Mouse (Mus musculus) adrenal gland, postnatal 14 days (tissue): ENCODE results near the gene Nol8. TPM values are rescaled to one million over a fixed set of nuclear protein-coding genes. Genes with fewer than 3 reads are reported as not detected.

ENCODE experiments used
- DNase-seq: peaks from one replicate; pipeline ENCODE4 v3.0.0; 2021; ENCODE audit warnings: mixed read lengths
- total RNA-seq: library from RNA; stranded (reverse); gene quantifications from 2 replicates; pipeline ENCODE4 v1.2.3, GENCODE M21; 2021

The Nol8 gene
- total RNA-seq, 1 experiment from 2014 or later: 23.6 TPM

DNA sequence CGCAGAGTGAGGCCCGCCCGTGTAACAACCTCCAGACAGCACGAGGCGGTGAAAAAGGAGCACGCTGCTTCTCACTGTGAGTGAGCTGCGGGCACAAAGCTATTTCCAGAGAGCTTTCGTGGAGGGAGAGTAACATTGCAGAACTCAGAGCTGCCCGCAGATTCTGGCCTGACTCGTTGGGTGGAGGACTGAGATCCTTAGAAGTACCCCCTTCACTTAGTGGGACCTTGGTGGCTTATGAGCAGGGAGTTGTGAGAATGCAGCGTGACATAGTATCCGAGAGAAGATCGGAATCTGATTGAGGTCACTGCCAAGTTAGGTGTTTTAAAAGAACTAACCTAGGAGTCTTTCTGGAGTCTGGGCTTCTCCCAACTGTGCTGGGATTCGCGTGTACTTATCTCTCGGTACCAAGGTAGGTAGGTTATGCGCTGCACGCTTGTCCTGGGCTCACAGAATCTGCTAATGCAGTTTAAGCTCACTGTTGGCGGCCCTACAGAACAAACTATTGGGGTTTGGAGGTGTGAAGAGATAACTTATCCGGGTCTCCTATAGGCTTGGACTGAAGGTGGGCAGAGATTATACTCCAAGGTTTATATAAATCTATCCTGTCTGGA is 29.5 kb downstream of the Nol8 start:
- peak; percentile 15 for DNase-seq

DNA sequence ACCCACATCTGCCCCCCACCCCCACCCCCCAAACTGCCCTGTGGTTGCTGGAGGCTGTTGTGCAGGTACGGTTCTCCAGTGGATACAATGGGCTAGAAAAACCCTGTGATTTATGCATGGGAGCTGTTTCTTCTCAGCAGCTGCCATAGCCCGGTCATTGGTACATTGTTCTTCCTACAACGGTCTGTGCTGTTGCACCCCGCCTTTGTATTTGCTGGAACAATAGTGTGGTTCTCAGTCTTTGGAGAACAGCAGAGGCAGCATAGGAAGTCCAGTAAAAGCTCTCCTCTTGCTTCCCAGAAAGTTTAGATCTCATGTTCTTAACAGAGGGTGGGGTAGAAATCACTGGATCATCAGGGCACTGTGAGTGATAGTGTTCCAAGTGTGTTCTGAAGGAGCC is 31.4 kb downstream of the Nol8 start:
- DNase-seq: no peak

DNA sequence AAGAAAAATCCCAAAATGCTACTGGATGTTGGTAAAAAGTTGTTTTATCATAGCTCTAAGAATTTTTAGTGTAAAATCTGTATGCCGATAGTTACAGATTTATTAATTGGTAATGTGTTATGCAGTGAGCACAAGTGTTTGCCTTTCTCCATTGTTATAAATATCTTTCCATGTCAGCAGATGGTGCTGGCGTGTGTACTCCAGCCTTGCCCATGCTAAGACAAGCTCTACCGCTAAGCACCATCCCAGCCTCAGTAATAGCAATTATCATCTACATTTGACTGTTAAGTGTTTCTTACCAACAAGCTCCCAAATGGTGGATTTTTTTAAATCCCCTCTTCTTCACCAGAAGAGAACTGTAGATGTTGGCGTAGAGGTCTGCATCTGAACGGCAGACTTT is 38.2 kb downstream of the Nol8 start:
- DNase-seq: no peak

DNA sequence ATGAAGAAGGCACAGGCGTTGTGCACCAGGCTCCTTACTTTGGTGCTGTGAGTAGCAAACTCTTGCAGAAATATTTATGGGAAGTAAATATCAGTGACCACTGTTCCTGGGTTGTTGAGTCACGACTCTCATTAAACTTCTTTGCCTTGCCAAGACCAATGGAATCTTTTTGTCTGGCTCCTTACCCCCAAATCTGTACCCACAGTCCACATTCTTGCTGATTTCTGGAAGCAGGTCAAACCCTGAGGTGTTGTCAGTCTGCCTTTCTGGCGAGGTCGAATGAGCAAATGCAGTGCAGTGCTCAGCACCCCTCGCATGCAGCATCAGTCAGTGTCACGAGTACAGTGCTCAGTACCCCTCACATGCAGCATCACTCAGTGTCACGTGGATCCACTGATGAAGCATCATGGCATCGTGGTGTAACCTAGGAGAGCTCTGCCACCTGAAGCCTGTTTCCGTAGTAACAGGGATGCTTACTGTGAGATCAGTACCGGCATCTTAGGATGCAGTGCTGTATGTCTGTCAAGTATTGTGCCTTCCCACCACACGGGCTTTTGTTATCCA is 50.4 kb downstream of the Nol8 start:
- DNase-seq: no peak

DNA sequence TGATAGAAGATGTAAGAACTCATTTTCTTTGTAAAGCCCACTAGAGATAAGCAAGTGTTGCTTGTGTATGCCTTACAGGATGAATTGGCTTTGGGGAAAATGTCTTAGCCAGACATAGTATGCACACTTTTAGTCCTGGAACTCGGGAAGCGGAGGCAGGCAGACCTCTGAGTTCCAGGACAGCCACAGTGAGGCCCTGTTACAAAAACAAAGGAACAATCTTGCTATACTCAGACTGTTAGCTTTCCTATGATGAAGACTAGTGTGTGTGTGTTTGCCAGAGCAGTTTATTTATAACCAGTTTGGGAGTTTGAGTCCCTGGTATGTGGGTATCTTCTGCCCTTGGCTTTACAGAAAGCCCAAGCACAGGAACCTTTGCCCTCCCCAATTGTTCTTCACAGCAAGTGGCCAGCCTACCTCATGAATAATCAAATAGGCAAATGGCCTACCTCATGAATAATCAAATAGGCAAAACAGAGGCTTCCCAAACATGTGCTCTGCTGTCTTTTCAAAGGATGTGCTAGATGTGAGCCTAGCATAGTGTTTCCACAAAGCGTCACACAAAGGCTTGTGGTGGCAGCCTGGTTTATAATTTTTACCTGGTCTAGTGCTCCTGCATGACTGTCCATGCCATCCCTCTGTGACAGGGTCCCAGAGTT is 53.3 kb downstream of the Nol8 start:
- DNase-seq: no peak

DNA sequence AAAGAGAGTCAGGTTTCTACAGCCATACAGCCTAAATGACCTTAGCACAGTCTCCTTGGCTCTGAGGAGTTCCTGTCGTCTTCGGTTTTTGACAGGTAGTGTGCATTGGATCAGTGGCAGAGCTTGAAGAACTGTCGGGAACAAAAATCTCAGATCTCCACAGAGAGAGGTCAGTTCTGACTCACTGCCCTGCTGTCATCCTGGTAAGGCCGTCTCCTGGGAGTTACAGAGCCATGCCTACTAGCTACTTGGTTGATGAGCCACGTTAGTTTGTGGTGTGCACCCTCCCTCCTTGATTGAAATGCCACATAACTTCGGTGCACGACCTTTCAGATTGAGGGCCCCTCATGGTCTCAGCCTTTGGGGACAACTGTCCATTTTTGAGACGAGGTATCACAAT is 55.4 kb downstream of the Nol8 start:
- DNase-seq: peak; percentile 40

DNA sequence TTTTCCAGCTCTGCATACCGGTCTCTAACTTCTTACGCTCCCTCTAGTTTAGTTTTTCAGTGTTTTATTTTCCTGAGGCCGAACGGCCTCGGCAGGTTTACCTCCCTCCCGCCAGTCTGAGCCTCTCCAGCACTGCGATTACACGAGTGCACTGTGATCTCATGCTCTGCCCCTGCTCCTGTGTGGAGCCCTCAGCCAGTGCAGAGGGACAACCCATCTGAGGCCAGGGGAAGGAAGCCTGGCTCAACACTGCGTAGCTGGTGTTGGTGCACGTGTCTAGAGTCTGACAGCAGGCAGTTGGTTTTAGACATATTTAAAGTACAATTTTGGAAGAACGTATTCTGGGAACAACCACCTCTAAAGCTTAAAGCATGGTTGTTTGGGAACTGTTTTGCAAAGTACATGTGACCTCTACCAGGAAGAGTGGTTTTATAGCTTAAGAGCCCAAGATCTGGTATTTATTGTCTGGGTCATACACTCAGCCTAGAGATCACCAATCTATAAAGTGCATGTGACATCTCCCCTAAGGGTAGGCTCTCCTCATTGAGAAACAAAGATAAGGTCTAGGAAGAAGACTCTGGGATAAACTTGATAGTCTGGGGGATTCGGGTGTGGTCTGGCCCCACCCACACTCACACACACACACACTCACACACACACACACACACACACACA is 59.3 kb downstream of the Nol8 start:
- no peak for DNase-seq

DNA sequence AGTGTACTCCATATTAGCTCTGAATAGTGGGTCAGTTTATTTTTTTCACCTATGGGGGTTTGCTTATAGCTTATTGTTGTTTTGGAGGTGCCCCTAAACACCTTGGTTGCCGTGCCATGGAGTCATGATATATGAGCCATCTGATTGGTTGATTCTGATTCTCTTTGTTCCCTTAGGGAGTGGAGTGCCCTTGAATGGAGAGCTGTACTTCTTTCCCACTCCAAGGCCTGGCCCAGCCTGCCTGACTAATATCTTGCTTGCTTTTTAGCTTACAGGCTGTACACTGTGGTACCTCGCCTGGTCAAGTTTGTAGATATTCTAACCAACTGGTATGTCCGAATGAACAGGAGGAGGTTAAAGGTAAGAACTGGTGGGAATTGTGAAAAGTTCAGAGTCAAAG is 66.4 kb downstream of the Nol8 start:
- no peak for DNase-seq

Other genes starting within 250 kb of the Nol8 start
- gene Ippk, start 231.8 kb upstream of the Nol8 start, total RNA-seq: 21.8 and 27.5 TPM in 2 replicates
- 1.3 TPM in 2 replicates for gene Tes3-ps, start 159.8 kb upstream of the Nol8 start, total RNA-seq
- gene Ecm2, start 148.3 kb upstream of the Nol8 start, total RNA-seq: 8.3 and 12.0 TPM in 2 replicates
- gene Aspn, start 108.6 kb upstream of the Nol8 start, total RNA-seq: 21.8 and 25.0 TPM in 2 replicates
- 3.8 and 6.4 TPM in 2 replicates for gene Omd, start 70.6 kb upstream of the Nol8 start, total RNA-seq
- gene Ogn, start 45.0 kb upstream of the Nol8 start, total RNA-seq: 40.3 and 45.5 TPM in 2 replicates
- gene Cenpp, start 293 bp upstream of the Nol8 start, total RNA-seq: 5.0 and 5.9 TPM in 2 replicates
- gene Iars, start 29.0 kb downstream of the Nol8 start, total RNA-seq: 74.4 and 80.8 TPM in 2 replicates
- not detected in 2 replicates for gene Gm30302, start 145.9 kb downstream of the Nol8 start, total RNA-seq